Mouse (Mus musculus) small intestine, adult 2 months (tissue): ENCODE results near the gene Cacna1b. TPM values are rescaled to one million over a fixed set of nuclear protein-coding genes. Genes with fewer than 3 reads are reported as not detected.
A peak's percentile ranks its signal among the peaks of the same experiment; 100 is the strongest.

Source experiments
- H3K27ac ChIP-seq: fragments of 200-500 bp; 2 replicates; pipeline ENCODE4 v1.5.1; 2012; ENCODE audit warnings: low read depth, low read length, control low read depth, inconsistent platforms; ENCODE audit not compliant: insufficient read depth
- H3K27me3 ChIP-seq: fragments of 200-500 bp; 2 replicates; pipeline ENCODE4 v1.6.1; 2012; ENCODE audit warnings: mild to moderate bottlenecking, moderate library complexity, low read length, inconsistent platforms; ENCODE audit not compliant: control insufficient read depth, insufficient read depth
- H3K36me3 ChIP-seq: fragments of 200-500 bp; 2 replicates; pipeline ENCODE4 v1.6.1; 2012; ENCODE audit warnings: mild to moderate bottlenecking, low read length, control low read depth, inconsistent platforms; ENCODE audit not compliant: control insufficient read depth, insufficient read depth
- H3K4me1 ChIP-seq: fragments of 200-500 bp; 2 replicates; pipeline ENCODE4 v1.6.1; 2012; ENCODE audit warnings: low read length, inconsistent platforms, mixed read lengths; ENCODE audit not compliant: control insufficient read depth, insufficient read depth, insufficient read length
- H3K4me3 ChIP-seq: fragments of 200-500 bp; 2 replicates; pipeline ENCODE4 v1.5.1; 2012; ENCODE audit warnings: low read depth, mild to moderate bottlenecking, control low read depth, inconsistent platforms, low read length, moderate library complexity
- CTCF ChIP-seq: fragments of 200-500 bp; IDR thresholded peaks from 2 replicates; pipeline ENCODE4 v1.5.1; 2012; ENCODE audit warnings: low read depth, mild to moderate bottlenecking, control low read depth, inconsistent platforms, low read length, moderate library complexity, mixed read lengths; ENCODE audit not compliant: insufficient replicate concordance, insufficient read length; ENCODE audit errors: extremely low read depth
- POLR2A ChIP-seq: fragments of 200-500 bp; IDR thresholded peaks from 2 replicates; pipeline ENCODE4 v1.6.1; 2012; ENCODE audit warnings: low read depth, mild to moderate bottlenecking, control low read depth, inconsistent platforms, low read length, moderate library complexity
- WGBS: fragments of 180-500 bp; shearing (Covaris S2); methylation state at CpG from one replicate; pipeline ENCODE4 v1.1.7; 2018; 5-methylcytosine and 5-hydroxymethylcytosine counted together
- polyA plus RNA-seq: library from polyadenylated mRNA; depleted of rRNA; stranded (reverse); fragments of >200 nt; gene quantifications from 2 replicates; pipeline ENCODE4 v1.2.3, GENCODE M21; 2012; rRNA removed

Gene Cacna1b
- polyA plus RNA-seq, 1 experiment: 4.9 TPM

DNA sequence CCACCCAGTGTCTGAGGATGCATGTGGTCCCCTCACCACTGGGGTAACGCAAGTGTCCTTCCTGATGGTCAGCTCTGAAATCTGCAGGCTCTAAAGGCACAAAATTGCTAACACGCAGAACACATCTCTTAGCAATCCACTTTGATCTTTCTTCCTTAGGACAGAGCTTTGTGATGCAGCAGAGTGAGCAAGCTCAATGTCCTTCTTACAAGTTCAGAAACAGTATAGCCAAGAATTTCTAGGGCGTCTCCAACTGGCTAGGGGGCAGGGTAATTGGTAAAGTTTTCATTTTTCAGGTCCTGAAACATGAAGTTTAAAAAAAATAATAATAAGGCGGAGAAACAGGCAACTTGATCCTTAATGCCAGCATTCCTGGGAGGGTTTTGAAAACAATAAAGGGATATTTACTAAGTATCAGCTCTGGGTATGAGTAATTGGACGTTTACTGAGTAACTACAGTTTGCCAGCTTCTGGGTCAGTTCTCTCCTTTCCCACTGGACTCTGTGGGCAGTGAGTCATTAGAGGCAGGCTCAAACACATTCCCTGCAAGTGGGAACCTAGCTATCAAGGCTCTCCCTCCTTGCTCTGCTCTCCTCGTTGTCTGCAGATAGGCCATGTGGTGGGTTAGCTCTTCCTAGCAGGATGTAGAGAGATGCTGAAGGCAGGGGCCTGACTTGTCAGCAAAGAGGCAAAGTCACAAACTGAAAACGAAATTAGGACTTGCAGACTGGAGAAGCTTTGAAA is 200.2 kb downstream of the Cacna1b start:
- Histone ChIP-seq H3K27ac (no peak overlapping the region), H3K4me1 (no peaks in the 10 kb centered on the region), H3K27me3 (no peaks in the 10 kb centered on the region), H3K36me3 (no peaks in the 10 kb centered on the region), H3K4me3 (no peak overlapping the region)
- WGBS: 70% methylated on average over 7 of the region's 7 CpGs
- TF ChIP-seq CTCF: no peak
- no peak for TF ChIP-seq POLR2A

DNA sequence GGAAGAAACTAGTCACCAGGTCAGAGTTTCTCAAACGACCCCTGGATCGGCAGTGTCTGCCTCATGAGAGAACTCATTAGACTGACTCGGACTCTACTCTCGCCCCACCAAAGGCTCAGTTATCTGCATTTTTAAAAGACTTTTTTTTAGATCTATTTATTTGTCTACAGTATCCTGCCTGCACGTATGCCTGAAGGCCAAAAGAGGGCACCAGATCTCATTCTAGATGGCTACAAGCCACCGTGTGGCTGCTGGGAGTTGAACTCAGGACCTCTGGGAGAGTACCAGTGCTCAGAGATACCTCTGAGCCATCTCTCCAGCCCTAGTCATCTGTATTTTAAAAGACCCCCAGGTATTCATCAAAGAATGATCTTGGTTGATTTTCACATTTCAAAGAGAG is 201.0 kb downstream of the Cacna1b start:
- H3K36me3 ChIP-seq: no peaks in the 10 kb centered on the region
- no peaks in the 10 kb centered on the region for H3K4me1 ChIP-seq
- peak; percentile 16; the same call in 1 of the 2 replicates for TF ChIP-seq CTCF
- TF ChIP-seq POLR2A: no peak
- 77% methylated on average over 6 of the region's 6 CpGs for WGBS
- no peaks in the 10 kb centered on the region for H3K27me3 ChIP-seq
- H3K27ac ChIP-seq: no peak overlapping the region
- no peak overlapping the region for H3K4me3 ChIP-seq

DNA sequence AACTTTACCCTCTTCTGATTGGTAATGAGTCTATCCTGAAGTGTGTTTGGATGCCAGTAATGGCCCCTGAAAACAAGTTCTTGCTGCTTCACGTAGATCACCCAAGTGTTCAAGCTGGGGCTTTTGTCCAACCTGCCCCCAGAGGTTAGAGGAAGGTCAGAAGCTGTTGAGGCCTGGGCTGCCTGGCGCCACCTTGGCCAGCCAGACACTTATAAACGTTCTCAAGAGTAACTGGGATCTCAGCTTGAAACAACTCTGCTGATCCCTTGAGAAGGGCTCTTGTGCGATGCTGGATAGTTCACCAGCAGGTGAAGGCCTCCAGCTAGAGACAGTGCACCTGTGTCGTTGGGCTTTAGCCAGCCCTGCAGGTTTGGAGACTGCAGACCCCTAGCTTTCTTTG is 202.8 kb downstream of the Cacna1b start:
- no peaks in the 10 kb centered on the region for H3K36me3 ChIP-seq
- H3K27ac ChIP-seq: no peak overlapping the region
- no peak for TF ChIP-seq CTCF
- TF ChIP-seq POLR2A: no peak
- H3K27me3 ChIP-seq: no peaks in the 10 kb centered on the region
- H3K4me1 ChIP-seq: no peaks in the 10 kb centered on the region
- no peak overlapping the region for H3K4me3 ChIP-seq
- WGBS: 74% methylated on average over 5 of the region's 5 CpGs

DNA sequence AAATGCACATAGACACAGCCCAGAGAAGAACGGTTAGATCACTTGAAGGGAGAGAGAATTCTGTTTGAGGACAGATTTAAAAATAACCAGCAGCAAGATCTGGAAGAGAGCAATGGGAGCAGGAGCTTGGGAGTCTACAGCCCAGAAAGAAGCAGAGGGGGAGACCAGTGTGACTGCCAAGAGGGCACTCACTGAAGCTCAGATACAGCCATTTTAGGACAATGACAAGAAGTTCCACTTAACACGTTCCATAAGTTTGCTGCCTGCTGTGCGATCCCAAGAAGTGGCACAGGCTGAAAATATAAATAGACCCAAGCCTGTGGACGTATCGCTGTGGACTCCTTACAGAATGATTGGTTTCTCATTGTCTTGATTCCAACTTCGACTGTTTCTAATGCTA is 206.6 kb downstream of the Cacna1b start:
- TF ChIP-seq POLR2A (no peak), CTCF (no peak)
- H3K4me3 ChIP-seq: no peak overlapping the region
- H3K4me1 ChIP-seq: no peaks in the 10 kb centered on the region; the same call in 1 of the 2 replicates
- no peaks in the 10 kb centered on the region for H3K27me3 ChIP-seq
- WGBS: 78% methylated on average over 6 of the region's 6 CpGs
- no peak overlapping the region for H3K27ac ChIP-seq
- no peaks in the 10 kb centered on the region for H3K36me3 ChIP-seq

DNA sequence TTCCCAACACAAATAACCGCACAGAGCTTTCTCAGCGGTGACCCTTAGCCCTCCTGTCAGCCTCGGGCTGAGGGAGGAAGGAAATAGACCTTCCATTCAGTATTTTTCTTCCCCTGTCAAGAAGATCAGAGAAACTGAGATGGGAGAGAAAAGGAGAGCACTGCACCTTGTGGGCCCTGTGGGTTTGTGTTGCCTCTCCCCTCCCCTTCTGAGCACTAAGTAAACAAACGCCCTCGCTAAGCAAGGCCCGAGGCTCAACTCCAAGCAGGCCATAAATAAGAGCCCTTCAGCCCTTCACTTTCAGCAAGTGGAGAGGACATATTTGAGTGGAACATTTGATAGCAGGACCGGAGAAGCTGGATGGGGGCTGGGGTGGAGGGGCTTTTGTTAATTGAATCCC is 209.0 kb downstream of the Cacna1b start:
- no peak overlapping the region for H3K4me3 ChIP-seq
- H3K4me1 ChIP-seq: no peaks in the 10 kb centered on the region; the same call in 1 of the 2 replicates
- no peaks in the 10 kb centered on the region for H3K36me3 ChIP-seq
- TF ChIP-seq CTCF: no peak
- no peak for TF ChIP-seq POLR2A
- H3K27ac ChIP-seq: no peak overlapping the region
- 27% methylated on average over 7 of the region's 7 CpGs for WGBS
- H3K27me3 ChIP-seq: no peaks in the 10 kb centered on the region

Other genes with a start within 250 kb of the Cacna1b start
- gene Ehmt1, start 156.5 kb upstream of the Cacna1b start, polyA plus RNA-seq: 21.0 and 32.2 TPM in 2 replicates
- gene Arrdc1, start 172.1 kb upstream of the Cacna1b start, polyA plus RNA-seq: 105 and 166 TPM in 2 replicates
- 1.7 and 3.2 TPM in 2 replicates for gene Zmynd19, start 186.6 kb upstream of the Cacna1b start, polyA plus RNA-seq
- 4.1 and 7.1 TPM in 2 replicates for gene Dph7, start 199.2 kb upstream of the Cacna1b start, polyA plus RNA-seq
- gene Mrpl41, start 211.9 kb upstream of the Cacna1b start, polyA plus RNA-seq: 9.8 and 14.6 TPM in 2 replicates
- gene Pnpla7, start 212.9 kb upstream of the Cacna1b start, polyA plus RNA-seq: 7.4 and 20.5 TPM in 2 replicates